23 mouse cellular contexts compared by ENCODE assay signal in the genomic region with DNA sequence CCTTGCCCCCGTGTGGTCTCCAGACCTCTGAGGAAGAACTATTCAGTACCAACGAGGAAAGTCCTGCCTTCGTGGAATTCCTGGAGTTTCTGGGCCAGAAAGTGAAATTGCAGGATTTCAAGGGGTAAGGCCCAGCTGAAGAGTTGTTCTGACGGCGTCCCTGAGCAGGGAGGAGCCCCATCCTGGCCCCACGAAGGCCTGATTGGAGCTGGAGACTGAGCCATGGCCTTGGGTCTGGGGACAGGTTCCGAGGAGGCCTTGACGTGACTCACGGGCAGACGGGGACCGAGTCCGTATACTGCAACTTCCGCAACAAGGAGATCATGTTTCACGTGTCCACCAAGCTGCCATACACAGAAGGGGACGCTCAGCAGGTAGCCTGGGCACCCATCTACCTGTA. TPM values are rescaled to one million over a fixed set of nuclear protein-coding genes. Genes with fewer than 3 reads are reported as not detected.
DNase-seq lines count a peak whose midpoint lies in the region; ATAC-seq lines count a peak whose summit lies in the region.
"Had no signal": no experiment of that assay in that cellular context is flagged by ENCODE, and none has a peak within 500 bp of the region (broad histone marks: within the 10 kb centered on the region; RNA-seq: fewer than 3 reads in every experiment).

No protein-coding gene starts in this region.

- H3K36me3 ChIP-seq in hindbrain, embryonic 10.5 days = no peaks in the 10 kb centered on the region
- peaks cover 8% of the 10 kb centered on the region; the same call in 1 of the 2 replicates for H3K36me3 ChIP-seq in hindbrain, embryonic 16.5 days (ENCODE audit: control insufficient read depth, insufficient read depth, low read length)
- no peaks in the 10 kb centered on the region for H3K36me3 ChIP-seq in embryonic facial prominence, embryonic 10.5 days (replicated peaks)
- 0 out of 2 replicates have a peak, but pooled peaks cover 1% of the 10 kb centered on the region for H3K36me3 ChIP-seq in midbrain, embryonic 13.5 days
- H3K36me3 ChIP-seq: embryonic facial prominence, embryonic 15.5 days; forebrain, embryonic 10.5 days; forebrain, embryonic 15.5 days; G1E; heart, embryonic 15.5 days; hindbrain, embryonic 15.5 days had no signal

- H3K9ac ChIP-seq in hindbrain, embryonic 16.5 days (ENCODE audit: low read depth, low read length) = no peak overlapping the region
- H3K9ac ChIP-seq in midbrain, embryonic 13.5 days (replicated peaks) = no peak overlapping the region
- H3K9ac ChIP-seq: embryonic facial prominence, embryonic 15.5 days; forebrain, embryonic 15.5 days; heart, embryonic 15.5 days; hindbrain, embryonic 15.5 days had no signal

- 68% methylated on average over 15 of the region's 15 CpGs for WGBS in hindbrain, embryonic 10.5 days
- 81% methylated on average over 15 of the region's 15 CpGs for WGBS in hindbrain, embryonic 16.5 days
- 63% methylated on average over 15 of the region's 15 CpGs for WGBS in embryonic facial prominence, embryonic 10.5 days
- 76% methylated on average over 15 of the region's 15 CpGs for WGBS in midbrain, embryonic 13.5 days

- no peak for DNase-seq in hindbrain, embryonic 10.5 days (ENCODE audit: low spot score)
- peak; percentile 91 to 94 for DNase-seq in adrenal gland, adult (ENCODE audit: inconsistent age in 2 of 2, low spot score in 1 of 2)
- peak; percentile 77 for DNase-seq in adrenal gland, postnatal 10 days
- DNase-seq in embryonic facial prominence, embryonic 10.5 days (ENCODE audit: low spot score) = no peak
- no peak for DNase-seq in urinary bladder, adult 2 months (ENCODE audit: low spot score)
- no peak for DNase-seq in right cerebral cortex, adult 2 months (ENCODE audit: low spot score in 2 of 2)
- DNase-seq: cerebellum, adult 18-20 months; cerebellum, postnatal 10 days; gastrocnemius, postnatal 10 days; heart, adult 18-20 months; heart, postnatal 14 days had no signal

- no peaks in the 10 kb centered on the region for H3K9me3 ChIP-seq in hindbrain, embryonic 10.5 days
- no peaks in the 10 kb centered on the region for H3K9me3 ChIP-seq in hindbrain, embryonic 16.5 days (ENCODE audit: control insufficient read depth, low read length)
- no peaks in the 10 kb centered on the region for H3K9me3 ChIP-seq in embryonic facial prominence, embryonic 10.5 days
- no peaks in the 10 kb centered on the region for H3K9me3 ChIP-seq in midbrain, embryonic 13.5 days
- H3K9me3 ChIP-seq: embryonic facial prominence, embryonic 15.5 days; forebrain, embryonic 10.5 days; forebrain, embryonic 15.5 days; G1E; heart, embryonic 15.5 days; hindbrain, embryonic 15.5 days had no signal

- peak overlapping the region; percentile 86; the same call in 1 of the 2 replicates for H3K27ac ChIP-seq in hindbrain, embryonic 10.5 days
- no peak overlapping the region for H3K27ac ChIP-seq in hindbrain, embryonic 16.5 days (ENCODE audit: low read depth, low read length)
- H3K27ac ChIP-seq in embryonic facial prominence, embryonic 10.5 days (replicated peaks) = peak overlapping the region; percentile 30; the same call in 1 of the 2 replicates
- H3K27ac ChIP-seq in midbrain, embryonic 13.5 days = no peak overlapping the region
- H3K27ac ChIP-seq: embryonic facial prominence, embryonic 15.5 days; forebrain, embryonic 10.5 days; heart, embryonic 15.5 days; hindbrain, embryonic 15.5 days had no signal

- peaks cover 64% of the 10 kb centered on the region for H3K4me1 ChIP-seq in hindbrain, embryonic 10.5 days (replicated peaks)
- H3K4me1 ChIP-seq in hindbrain, embryonic 16.5 days (ENCODE audit: control insufficient read depth, insufficient read depth, low read depth, low read length) = peaks cover 9% of the 10 kb centered on the region
- H3K4me1 ChIP-seq in embryonic facial prominence, embryonic 10.5 days = peaks cover 41% of the 10 kb centered on the region
- H3K4me1 ChIP-seq in midbrain, embryonic 13.5 days (replicated peaks) = peaks cover 26% of the 10 kb centered on the region

- no peak overlapping the region for H3K4me3 ChIP-seq in hindbrain, embryonic 10.5 days
- no peak overlapping the region for H3K4me3 ChIP-seq in hindbrain, embryonic 16.5 days (ENCODE audit: low read length)
- no peak overlapping the region for H3K4me3 ChIP-seq in embryonic facial prominence, embryonic 10.5 days
- H3K4me3 ChIP-seq in midbrain, embryonic 13.5 days (replicated peaks) = no peak overlapping the region
- H3K4me3 ChIP-seq: embryonic facial prominence, embryonic 15.5 days; erythroblast, embryonic 14.5 days; forebrain, embryonic 10.5 days; forebrain, embryonic 15.5 days; heart, embryonic 15.5 days; hindbrain, embryonic 15.5 days had no signal

- H3K4me2 ChIP-seq in hindbrain, embryonic 16.5 days (ENCODE audit: low read length) = no peak overlapping the region
- H3K4me2 ChIP-seq in midbrain, embryonic 13.5 days (replicated peaks) = no peak overlapping the region
- H3K4me2 ChIP-seq: embryonic facial prominence, embryonic 15.5 days; forebrain, embryonic 15.5 days; heart, embryonic 11.5 days; heart, embryonic 15.5 days; hindbrain, embryonic 15.5 days had no signal

- H3K27me3 ChIP-seq in hindbrain, embryonic 10.5 days (ENCODE audit: insufficient read depth, poor library complexity, severe bottlenecking) = peaks cover 66% of the 10 kb centered on the region
- no peaks in the 10 kb centered on the region for H3K27me3 ChIP-seq in hindbrain, embryonic 16.5 days (replicated peaks; ENCODE audit: control insufficient read depth, insufficient read depth, low read length)
- H3K27me3 ChIP-seq in embryonic facial prominence, embryonic 10.5 days (replicated peaks; ENCODE audit: low read depth, poor library complexity, severe bottlenecking) = peaks cover 68% of the 10 kb centered on the region
- peaks cover 9% of the 10 kb centered on the region; the same call in 1 of the 2 replicates for H3K27me3 ChIP-seq in midbrain, embryonic 13.5 days
- H3K27me3 ChIP-seq: embryonic facial prominence, embryonic 15.5 days; forebrain, embryonic 15.5 days; hindbrain, embryonic 15.5 days had no signal

- no peak for ATAC-seq in hindbrain, embryonic 16.5 days
- ATAC-seq in midbrain, embryonic 13.5 days = no peak
- ATAC-seq: forebrain, embryonic 15.5 days; inflammation-experienced regulatory T-cells, adult 6 months; intestine, postnatal 0 days had no signal

RNA-seq across cellular contexts. Expression of gene Rap1gap, which starts 53.1 kb away (rescaled TPM):
- 6.3 and 13.4 TPM in 2 replicates for polyA plus RNA-seq in hindbrain, embryonic 10.5 days (2016; fragmentation: Nextera tagmentation; extraction: Ambion mirVana)
- polyA plus RNA-seq in hindbrain, embryonic 16.5 days (2015; fragmentation: Nextera tagmentation; extraction: Ambion mirVana) = 119 and 120 TPM in 2 replicates
- total RNA-seq in adrenal gland, postnatal 10 days (2021) = 10 to 100 TPM; 31.3 to 48.5 TPM
- 3.8 and 6.9 TPM in 2 replicates for polyA plus RNA-seq in embryonic facial prominence, embryonic 10.5 days (2016; fragmentation: Nextera tagmentation; extraction: Ambion mirVana)
- polyA plus RNA-seq in urinary bladder, adult 2 months (2012; rRNA removed) = 51.1 and 66.6 TPM in 2 replicates
- polyA plus RNA-seq in midbrain, embryonic 13.5 days (2015; fragmentation: Nextera tagmentation; extraction: Ambion mirVana) = 28.5 and 30.4 TPM in 2 replicates
- total RNA-seq: G1E had no signal
- polyA plus RNA-seq: G1E had no signal

Comparison
In these comparisons a context has a peak if more than half of its experiments do, and no peak if none do; other contexts are left out.
1. H3K27ac ChIP-seq: peak in hindbrain, embryonic 10.5 days (single experiment) and embryonic facial prominence, embryonic 10.5 days (single experiment); none in hindbrain, embryonic 16.5 days (single experiment) and midbrain, embryonic 13.5 days (single experiment).
2. DNase-seq: peak in adrenal gland, adult (2 of 2) and adrenal gland, postnatal 10 days (single experiment); none in hindbrain, embryonic 10.5 days (single experiment), embryonic facial prominence, embryonic 10.5 days (single experiment), urinary bladder, adult 2 months (single experiment) and right cerebral cortex, adult 2 months (0 of 2).